Mouse (Mus musculus) embryonic facial prominence, embryonic 15.5 days (tissue): Measurements from ENCODE around the gene Scd1. TPM values are rescaled to one million over a fixed set of nuclear protein-coding genes. Genes with fewer than 3 reads are reported as not detected.
A peak's percentile ranks its signal among the peaks of the same experiment; 100 is the strongest.

ENCODE experiments used
- ATAC-seq: fragments of 200-750 bp; cut with Nextera tagmentation; 2 replicates; pipeline ENCODE4 v1.8.0; 2017; ENCODE audit warnings: low read depth, moderate TSS enrichment; ENCODE audit not compliant: insufficient number of reproducible peaks, low FRiP score, low TSS enrichment
- H3K27ac ChIP-seq: fragments of 300-500 bp; sonication (generic); replicated peaks from 2 replicates; pipeline ENCODE4 v1.5.1; 2015; ENCODE audit warnings: mild to moderate bottlenecking, inconsistent platforms
- H3K27me3 ChIP-seq: fragments of 300-500 bp; sonication (generic); 2 replicates; pipeline ENCODE4 v1.6.1; 2015; ENCODE audit warnings: inconsistent platforms
- H3K36me3 ChIP-seq: fragments of 300-500 bp; sonication (generic); 2 replicates; pipeline ENCODE4 v1.6.1; 2015; ENCODE audit warnings: mild to moderate bottlenecking, inconsistent platforms
- H3K4me1 ChIP-seq: fragments of 300-500 bp; sonication (generic); 2 replicates; pipeline ENCODE4 v1.6.1; 2015; ENCODE audit warnings: inconsistent platforms
- H3K4me2 ChIP-seq: fragments of 300-500 bp; sonication (generic); replicated peaks from 2 replicates; pipeline ENCODE4 v1.6.1; 2015; ENCODE audit warnings: mild to moderate bottlenecking, inconsistent platforms
- H3K4me3 ChIP-seq: fragments of 300-500 bp; sonication (generic); replicated peaks from 2 replicates; pipeline ENCODE4 v1.5.1; 2015; ENCODE audit warnings: mild to moderate bottlenecking, inconsistent platforms
- H3K9ac ChIP-seq: fragments of 300-500 bp; sonication (generic); 2 replicates; pipeline ENCODE4 v1.6.1; 2015; ENCODE audit warnings: inconsistent platforms
- H3K9me3 ChIP-seq: fragments of 300-500 bp; sonication (generic); replicated peaks from 2 replicates; pipeline ENCODE4 v1.6.1; 2016; ENCODE audit warnings: inconsistent platforms
- WGBS: fragments of 180-500 bp; shearing (Covaris S2); methylation state at CpG from one replicate; pipeline ENCODE4 v1.1.7; 2015; 5-methylcytosine and 5-hydroxymethylcytosine counted together
- polyA plus RNA-seq: library from polyadenylated mRNA; unstranded; fragments of >200 nt; fragmentation: Nextera tagmentation; extraction: Ambion mirVana; gene quantifications from 2 replicates; pipeline ENCODE4 v1.2.1, GENCODE M21; 2015

The Scd1 gene
- polyA plus RNA-seq, 1 experiment from 2014 or later: 6.2 TPM

- H3K27me3 ChIP-seq: no peaks in the 10 kb centered on the region
- no peak overlapping the region for H3K9ac ChIP-seq
- H3K9me3 ChIP-seq: no peaks in the 10 kb centered on the region
- no peaks in the 10 kb centered on the region for H3K36me3 ChIP-seq
- 63% methylated on average over 9 of the region's 9 CpGs for WGBS
- no peaks in the 10 kb centered on the region for H3K4me1 ChIP-seq
- ATAC-seq: no peak
- H3K27ac ChIP-seq: no peak overlapping the region
- no peak overlapping the region for H3K4me2 ChIP-seq
- H3K4me3 ChIP-seq: no peak overlapping the region
These were observed 10.9 kb upstream of the Scd1 start for GRCm38 (mm10) chr19:44418544-44418943.

GRCm38 (mm10) chr19:44418061-44418460 lies 10.4 kb upstream of the Scd1 start:
- 75% methylated on average over 5 of the region's 5 CpGs for WGBS
- no peak overlapping the region for H3K9ac ChIP-seq
- H3K27ac ChIP-seq: no peak overlapping the region
- no peaks in the 10 kb centered on the region for H3K4me1 ChIP-seq
- no peak for ATAC-seq
- no peaks in the 10 kb centered on the region for H3K9me3 ChIP-seq
- no peak overlapping the region for H3K4me3 ChIP-seq
- no peak overlapping the region for H3K4me2 ChIP-seq
- no peaks in the 10 kb centered on the region for H3K36me3 ChIP-seq
- no peaks in the 10 kb centered on the region for H3K27me3 ChIP-seq

- H3K9me3 ChIP-seq: no peaks in the 10 kb centered on the region
- WGBS: 54% methylated on average over 4 of the region's 4 CpGs
- H3K9ac ChIP-seq: no peak overlapping the region
- no peaks in the 10 kb centered on the region for H3K27me3 ChIP-seq
- H3K4me2 ChIP-seq: no peak overlapping the region
- H3K4me3 ChIP-seq: no peak overlapping the region
- H3K4me1 ChIP-seq: no peaks in the 10 kb centered on the region
- ATAC-seq: no peak
- H3K36me3 ChIP-seq: no peaks in the 10 kb centered on the region
- H3K27ac ChIP-seq: no peak overlapping the region
These were observed 9.8 kb upstream of the Scd1 start for GRCm38 (mm10) chr19:44417448-44417847.

- Histone ChIP-seq H3K4me2 (no peak overlapping the region), H3K27me3 (no peaks in the 10 kb centered on the region), H3K27ac (no peak overlapping the region), H3K9me3 (no peaks in the 10 kb centered on the region), H3K4me3 (no peak overlapping the region), H3K9ac (no peak overlapping the region), H3K4me1 (no peaks in the 10 kb centered on the region), H3K36me3 (no peaks in the 10 kb centered on the region)
- 0 out of 2 replicates have a peak, but pooled peaks have one; percentile 24 for ATAC-seq
- WGBS: 78% methylated on average over 5 of the region's 5 CpGs
These were observed 8.6 kb upstream of the Scd1 start for GRCm38 (mm10) chr19:44416240-44416639.

GRCm38 (mm10) chr19:44415464-44415863 lies 7.8 kb upstream of the Scd1 start:
- Histone ChIP-seq H3K4me3 (no peak overlapping the region), H3K27me3 (no peaks in the 10 kb centered on the region), H3K4me1 (no peaks in the 10 kb centered on the region), H3K9me3 (no peaks in the 10 kb centered on the region), H3K36me3 (no peaks in the 10 kb centered on the region), H3K27ac (no peak overlapping the region), H3K9ac (no peak overlapping the region), H3K4me2 (no peak overlapping the region)
- 82% methylated on average over 5 of the region's 5 CpGs for WGBS
- no peak for ATAC-seq

- Histone ChIP-seq H3K9ac (no peak overlapping the region), H3K4me3 (no peak overlapping the region), H3K9me3 (no peaks in the 10 kb centered on the region), H3K36me3 (no peaks in the 10 kb centered on the region), H3K27ac (no peak overlapping the region), H3K27me3 (no peaks in the 10 kb centered on the region), H3K4me1 (peaks cover 25% of the 10 kb centered on the region), H3K4me2 (no peak overlapping the region)
- ATAC-seq: no peak
- WGBS: 86% methylated on average over 20 of the region's 20 CpGs
These were observed 2.8 kb upstream of the Scd1 start for GRCm38 (mm10) chr19:44410269-44410992.

- no peak for ATAC-seq
- peak overlapping the region; percentile 50 for H3K4me3 ChIP-seq
- H3K9me3 ChIP-seq: no peaks in the 10 kb centered on the region
- peaks cover 25% of the 10 kb centered on the region for H3K4me1 ChIP-seq
- peak overlapping the region; percentile 85 for H3K4me2 ChIP-seq
- 73% methylated on average over 4 of the region's 4 CpGs for WGBS
- H3K9ac ChIP-seq: no peak overlapping the region
- H3K27me3 ChIP-seq: no peaks in the 10 kb centered on the region
- no peaks in the 10 kb centered on the region for H3K36me3 ChIP-seq
- H3K27ac ChIP-seq: no peak overlapping the region
These were observed 916 bp upstream of the Scd1 start for GRCm38 (mm10) chr19:44408595-44408994.

- Histone ChIP-seq H3K27ac (peak overlapping the region; percentile 85), H3K36me3 (no peaks in the 10 kb centered on the region), H3K27me3 (no peaks in the 10 kb centered on the region), H3K4me3 (peak overlapping the region; percentile 50), H3K9me3 (no peaks in the 10 kb centered on the region), H3K4me1 (peaks cover 25% of the 10 kb centered on the region), H3K9ac (peak overlapping the region; percentile 21), H3K4me2 (peak overlapping the region; percentile 85)
- 1% methylated on average over 14 of the region's 14 CpGs for WGBS
- ATAC-seq: peak; percentile 73; the same call in 1 of the 2 replicates
These were observed 505 bp upstream of the Scd1 start for GRCm38 (mm10) chr19:44408223-44408545.

- Histone ChIP-seq H3K27me3 (no peaks in the 10 kb centered on the region), H3K4me3 (no peak overlapping the region), H3K4me2 (no peak overlapping the region), H3K27ac (no peak overlapping the region), H3K9ac (no peak overlapping the region), H3K36me3 (peaks cover 16% of the 10 kb centered on the region; the same call in 1 of the 2 replicates), H3K4me1 (peaks cover 25% of the 10 kb centered on the region), H3K9me3 (no peaks in the 10 kb centered on the region)
- 81% methylated on average over 6 of the region's 6 CpGs for WGBS
- no peak for ATAC-seq
These were observed 4.1 kb downstream of the Scd1 start for GRCm38 (mm10) chr19:44403546-44403945.

GRCm38 (mm10) chr19:44400484-44401197 lies 7.0 kb downstream of the Scd1 start:
- Histone ChIP-seq H3K36me3 (peaks cover 16% of the 10 kb centered on the region; the same call in 1 of the 2 replicates), H3K27ac (no peak overlapping the region), H3K9me3 (no peaks in the 10 kb centered on the region), H3K9ac (no peak overlapping the region), H3K4me2 (no peak overlapping the region), H3K27me3 (no peaks in the 10 kb centered on the region), H3K4me1 (peaks cover 2% of the 10 kb centered on the region; the same call in 1 of the 2 replicates), H3K4me3 (no peak overlapping the region)
- ATAC-seq: no peak
- 85% methylated on average over 8 of the region's 8 CpGs for WGBS

GRCm38 (mm10) chr19:44400076-44400475 lies 7.6 kb downstream of the Scd1 start:
- Histone ChIP-seq H3K9me3 (no peaks in the 10 kb centered on the region), H3K36me3 (peaks cover 16% of the 10 kb centered on the region; the same call in 1 of the 2 replicates), H3K9ac (no peak overlapping the region), H3K4me2 (no peak overlapping the region), H3K4me1 (no peaks in the 10 kb centered on the region), H3K27me3 (no peaks in the 10 kb centered on the region), H3K4me3 (no peak overlapping the region), H3K27ac (no peak overlapping the region)
- no peak for ATAC-seq
- WGBS: 90% methylated on average over 18 of the region's 18 CpGs
